Mouse (Mus musculus): ENCODE data around the gene Sephs1. TPM values are rescaled to one million over a fixed set of nuclear protein-coding genes. Genes with fewer than 3 reads are reported as not detected.
A peak's percentile ranks its signal among the peaks of the same experiment; 100 is the strongest.

The Sephs1 gene
- 10 to 100 TPM; 29.1 to 34.6 TPM for total RNA-seq (2021)
- long read RNA-seq, experiment 1, full-length matches to known transcripts: 21 of 29 reads
- long read RNA-seq, experiment 1, partial matches to known transcripts: 3 of 29 reads
- long read RNA-seq, experiment 1, other reads (novel, unspliced or antisense): 5 of 29 reads
- long read RNA-seq, experiment 2, full-length matches to known transcripts: 24 of 37 reads
- long read RNA-seq, experiment 2, partial matches to known transcripts: 8 of 37 reads
- long read RNA-seq, experiment 2, other reads (novel, unspliced or antisense): 5 of 37 reads

- peak; percentile 83 to 85 for DNase-seq (ENCODE audit: low spot score in 2 of 2)
Observed at GRCm38 (mm10) chr2:4881350-4882248, at the start of gene Sephs1. TSS of gene Sephs1 (plus strand) at chr2:4881564.

- DNase-seq (ENCODE audit: low spot score in 2 of 2): no peak
Observed at GRCm38 (mm10) chr2:4832166-4832565, 49.2 kb upstream of the Sephs1 start.

GRCm38 (mm10) chr2:4849449-4849848 lies 31.9 kb upstream of the Sephs1 start:
- DNase-seq (ENCODE audit: low spot score in 2 of 2): peak in 1 of 2 experiments; percentile 36

- no peak for DNase-seq (ENCODE audit: low spot score in 2 of 2)
Observed at GRCm38 (mm10) chr2:4857186-4857585, 24.2 kb upstream of the Sephs1 start.

- DNase-seq (ENCODE audit: low spot score in 2 of 2): no peak
Observed at GRCm38 (mm10) chr2:4858161-4858560, 23.2 kb upstream of the Sephs1 start.

GRCm38 (mm10) chr2:4864008-4864816 lies 17.2 kb upstream of the Sephs1 start:
- DNase-seq (ENCODE audit: low spot score in 2 of 2): peak; percentile 84

GRCm38 (mm10) chr2:4864817-4865296 lies 16.5 kb upstream of the Sephs1 start:
- no peak for DNase-seq (ENCODE audit: low spot score in 2 of 2)

- DNase-seq (ENCODE audit: low spot score in 2 of 2): no peak
Observed at GRCm38 (mm10) chr2:4868028-4868725, 13.2 kb upstream of the Sephs1 start.

- no peak for DNase-seq (ENCODE audit: low spot score in 2 of 2)
Observed at GRCm38 (mm10) chr2:4872740-4873139, 8.6 kb upstream of the Sephs1 start.

- no peak for DNase-seq (ENCODE audit: low spot score in 2 of 2)
Observed at GRCm38 (mm10) chr2:4873331-4873730, 8.0 kb upstream of the Sephs1 start.

GRCm38 (mm10) chr2:4875090-4875489 lies 6.3 kb upstream of the Sephs1 start:
- DNase-seq (ENCODE audit: low spot score in 2 of 2): no peak

- DNase-seq (ENCODE audit: low spot score in 2 of 2): no peak
Observed at GRCm38 (mm10) chr2:4876131-4876530, 5.2 kb upstream of the Sephs1 start.

GRCm38 (mm10) chr2:4880737-4881349 lies 521 bp upstream of the Sephs1 start:
- DNase-seq (ENCODE audit: low spot score in 2 of 2): peak; percentile 34 to 40

- DNase-seq (ENCODE audit: low spot score in 2 of 2): peak; percentile 61 to 71
Observed at GRCm38 (mm10) chr2:4882249-4882791, 956 bp downstream of the Sephs1 start.

GRCm38 (mm10) chr2:4883009-4883704 lies 1.8 kb downstream of the Sephs1 start:
- DNase-seq (ENCODE audit: low spot score in 2 of 2): no peak

- DNase-seq (ENCODE audit: low spot score in 2 of 2): no peak
Observed at GRCm38 (mm10) chr2:4886896-4887295, 5.5 kb downstream of the Sephs1 start.

GRCm38 (mm10) chr2:4895598-4895997 lies 14.2 kb downstream of the Sephs1 start:
- no peak for DNase-seq (ENCODE audit: low spot score in 2 of 2)

GRCm38 (mm10) chr2:4896970-4897369 lies 15.6 kb downstream of the Sephs1 start:
- no peak for DNase-seq (ENCODE audit: low spot score in 2 of 2)

GRCm38 (mm10) chr2:4900624-4901023 lies 19.3 kb downstream of the Sephs1 start:
- no peak for DNase-seq (ENCODE audit: low spot score in 2 of 2)

All from layer of hippocampus, postnatal 14 days (tissue).